Mouse (Mus musculus) MEL (cell line): ENCODE measurements around the gene Ikzf1.

Source experiments
- CHD2 ChIP-seq: IDR thresholded peaks from 2 replicates; pipeline ENCODE4 v1.6.1; 2011; ENCODE audit warnings: low read length, improper control_type of control experiment
- CTCF ChIP-seq, 3 experiments: IDR thresholded peaks in 2 of 3; conservative IDR thresholded peaks in 1 of 3; 2 replicates each; pipeline ENCODE4 v1.5.1; 2011 to 2012; ENCODE audit warnings: low read length in 3 of 3, low read depth in 2 of 3, mild to moderate bottlenecking in 2 of 3, improper control_type of control experiment in 1 of 3, inconsistent platforms in 1 of 3, mixed read lengths in 1 of 3, moderate library complexity in 1 of 3; ENCODE audit not compliant: control insufficient read depth in 1 of 3, insufficient read depth in 1 of 3, poor library complexity in 1 of 3, severe bottlenecking in 1 of 3
- E2F4 ChIP-seq: IDR thresholded peaks from 2 replicates; pipeline ENCODE4 v1.6.1; 2011; ENCODE audit warnings: low read depth, low read length, improper control_type of control experiment, borderline replicate concordance
- EP300 ChIP-seq, 2 experiments: IDR thresholded peaks; 2 replicates each; pipeline ENCODE4 v1.6.1; 2011; ENCODE audit warnings: improper control_type of control experiment in 2 of 2, low read length in 2 of 2, low read depth in 1 of 2, mild to moderate bottlenecking in 1 of 2
- MAZ ChIP-seq: IDR thresholded peaks from 2 replicates; pipeline ENCODE4 v1.6.1; 2012; ENCODE audit warnings: low read depth, mild to moderate bottlenecking, inconsistent platforms, low read length, improper control_type of control experiment
- POLR2A ChIP-seq, 2 experiments: IDR thresholded peaks; 2 replicates each; pipeline ENCODE4 v1.6.1; 2011 to 2012; ENCODE audit warnings: low read length in 2 of 2, mild to moderate bottlenecking in 2 of 2, control low read depth in 1 of 2, improper control_type of control experiment in 1 of 2, low read depth in 1 of 2, moderate library complexity in 1 of 2; ENCODE audit not compliant: control insufficient read depth in 1 of 2, insufficient read depth in 1 of 2, poor library complexity in 1 of 2

DNA sequence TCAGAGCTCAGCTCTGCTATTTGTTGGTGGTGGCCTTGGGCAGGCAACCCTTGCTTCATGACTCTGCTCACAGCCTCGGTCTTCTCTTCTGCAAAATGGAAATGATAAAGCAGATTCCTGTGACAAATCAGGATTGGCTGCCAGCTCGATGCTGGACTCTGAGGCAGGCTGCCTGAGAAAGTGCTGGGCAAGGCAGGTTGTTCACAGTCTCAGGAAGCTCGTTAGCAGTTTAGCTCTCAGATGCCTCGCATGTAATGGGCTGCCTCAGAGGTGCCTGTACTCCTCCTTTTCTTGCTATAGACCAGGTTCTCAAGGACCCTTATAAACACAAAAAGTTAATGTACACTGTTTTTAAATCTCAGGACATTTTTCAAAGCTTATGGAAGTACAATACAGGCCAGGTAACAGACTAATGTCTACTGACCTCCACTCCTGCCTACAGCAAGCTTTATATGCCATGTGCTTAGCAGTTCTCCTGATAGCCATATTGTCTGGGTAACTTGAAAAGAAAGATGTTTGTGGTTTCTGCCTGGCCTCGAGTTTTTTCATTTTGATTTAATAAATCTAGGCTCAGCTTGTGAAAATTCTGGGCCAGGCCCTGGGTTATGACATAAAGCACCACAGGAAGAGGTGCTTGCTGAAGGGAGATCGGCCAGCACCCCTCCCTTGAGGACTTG lies 10.5 kb downstream of the Ikzf1 start:
- TF ChIP-seq EP300 (IDR thresholded peaks at IDR 0.05; ENCODE audit: low read depth in 1 of 2, low read length in 2 of 2) (no peak), POLR2A (IDR thresholded peaks at IDR 0.05; ENCODE audit: control insufficient read depth in 1 of 2, insufficient read depth in 1 of 2, low read depth in 1 of 2, low read length in 2 of 2, poor library complexity in 1 of 2) (peak in 1 of 2 experiments; percentile 14; a peak in 1 of 4 replicates), E2F4 (no peak), CTCF (IDR thresholded peaks at IDR 0.05 in 2 of 3, conservative IDR thresholded peaks at IDR 0.05 in 1 of 3; ENCODE audit: control insufficient read depth in 1 of 3, insufficient read depth in 1 of 3, low read depth in 2 of 3, low read length in 3 of 3, poor library complexity in 1 of 3, severe bottlenecking in 1 of 3) (no peak), CHD2 (no peak), MAZ (no peak)
